Mouse (Mus musculus): Measurements from ENCODE around the gene Vti1a.

- no peak for TF ChIP-seq GATA1 (IDR thresholded peaks at IDR 0.05; ENCODE audit: borderline replicate concordance, low read length)
- TF ChIP-seq FLI1 (IDR thresholded peaks at IDR 0.05; ENCODE audit: low read length) = no peak
Observed at GRCm38 (mm10) chr19:55463670-55464069, 147.6 kb downstream of the Vti1a start.
